Mouse (Mus musculus): ENCODE results near the gene Mybpc1.

DNA sequence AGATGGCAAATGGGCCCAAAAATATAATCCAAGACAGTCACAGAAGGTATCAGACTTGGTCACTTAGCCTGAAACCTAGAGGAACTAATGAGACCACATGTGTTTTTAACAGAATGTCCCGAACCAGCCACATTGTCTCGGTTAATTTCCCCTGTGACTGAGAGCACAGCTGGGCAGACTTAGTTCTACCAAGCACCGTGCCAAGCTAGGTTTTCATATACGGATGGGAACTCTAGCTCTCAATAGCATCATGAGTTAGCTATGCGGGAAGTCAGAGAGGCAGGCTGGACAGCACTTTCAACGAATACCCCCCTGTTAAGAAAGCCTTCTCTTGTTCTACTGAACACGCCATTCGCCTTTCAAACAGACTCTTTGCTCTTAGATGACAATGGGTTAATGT is 1.1 kb upstream of the Mybpc1 start:
- TF ChIP-seq CTCF (IDR thresholded peaks at IDR 0.05; ENCODE audit: low read depth) (no peak), EP300 (optimal IDR thresholded peaks at IDR 0.05) (no peak)

Measured in stomach, postnatal 0 days (tissue).